Mouse (Mus musculus) 416B (cell line): Measurements from ENCODE around the gene Cisd2.

Experiments
- DNase-seq: peaks from one replicate; pipeline ENCODE4 v3.0.0; 2011; ENCODE audit warnings: low read depth

The Cisd2 gene

DNA sequence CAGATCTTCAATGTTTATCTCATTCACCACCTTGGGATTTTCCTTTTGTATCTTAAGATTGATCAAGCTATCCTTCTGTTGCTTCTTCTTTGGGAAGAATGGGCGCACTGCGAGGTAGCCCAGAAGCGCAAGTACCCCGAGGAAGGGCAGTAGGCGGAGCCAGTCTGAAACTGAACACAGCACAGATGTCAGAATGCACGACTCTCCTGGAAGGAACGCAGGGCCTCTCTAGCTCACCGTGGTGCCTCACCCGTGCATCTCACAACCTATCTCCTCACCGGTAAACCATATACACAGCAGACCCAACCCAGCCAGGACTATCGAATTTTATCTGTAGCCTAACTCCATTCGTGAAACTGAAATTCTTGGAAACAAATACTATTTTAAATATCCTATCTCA, 12.7 kb downstream of the Cisd2 start:
- no peak for DNase-seq

DNA sequence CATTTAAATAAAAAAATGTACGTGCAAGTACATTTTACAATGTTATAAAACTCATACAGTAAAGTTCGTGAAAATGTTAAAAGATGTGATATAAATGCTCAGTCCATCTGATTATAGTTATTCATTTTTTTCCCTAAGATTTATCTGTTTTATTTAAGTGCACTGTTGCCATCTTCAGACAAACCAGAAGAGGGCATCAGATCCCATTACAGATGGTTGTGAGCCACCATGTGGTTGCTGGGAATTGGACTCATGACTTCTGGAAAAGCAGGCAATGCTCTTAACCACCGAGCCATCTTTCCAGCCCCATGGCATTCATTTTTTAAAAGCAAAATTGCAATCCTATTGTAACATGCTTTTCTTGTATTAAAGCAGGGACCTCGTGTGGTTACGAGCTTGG, 14.5 kb downstream of the Cisd2 start:
- DNase-seq = no peak

DNA sequence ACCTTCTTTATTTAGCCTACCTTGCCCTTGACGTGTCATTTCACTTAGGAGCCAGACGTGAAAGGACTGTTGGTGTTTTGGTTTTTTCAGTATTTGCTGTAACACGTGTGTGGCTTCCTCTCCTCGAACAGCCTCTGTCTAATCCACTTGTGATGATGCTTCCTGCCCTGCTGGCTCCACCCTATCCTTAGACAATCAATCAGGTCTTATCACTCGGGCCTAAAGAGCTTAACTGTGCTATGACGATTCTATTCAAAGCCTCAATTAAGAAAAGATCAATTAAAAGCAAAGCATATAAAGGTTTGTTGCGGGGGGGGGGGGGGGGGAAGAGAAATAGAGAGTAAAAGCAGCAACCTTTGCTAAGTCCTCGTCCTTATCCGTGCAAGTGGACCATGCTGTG, 16.4 kb downstream of the Cisd2 start:
- DNase-seq = no peak

DNA sequence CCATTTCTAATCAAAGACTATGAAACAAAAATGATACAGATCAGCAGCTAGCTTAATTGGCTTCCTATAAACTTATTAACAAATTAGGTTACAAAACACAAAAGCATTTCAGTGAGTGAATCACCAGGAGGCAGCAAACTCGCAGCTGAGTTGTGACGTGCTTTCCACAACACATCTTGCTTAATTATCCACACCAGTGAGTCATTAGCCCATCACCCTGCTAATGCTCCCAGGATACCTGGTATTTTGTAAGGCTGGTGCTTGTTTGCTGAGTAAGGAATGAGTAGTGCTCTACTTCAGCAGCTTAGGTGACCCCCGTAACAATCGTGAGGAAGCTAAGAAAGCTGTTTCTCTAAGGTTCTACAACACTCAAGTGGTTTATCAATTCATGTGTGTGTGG, 19.1 kb downstream of the Cisd2 start:
- peak; percentile 76 for DNase-seq

DNA sequence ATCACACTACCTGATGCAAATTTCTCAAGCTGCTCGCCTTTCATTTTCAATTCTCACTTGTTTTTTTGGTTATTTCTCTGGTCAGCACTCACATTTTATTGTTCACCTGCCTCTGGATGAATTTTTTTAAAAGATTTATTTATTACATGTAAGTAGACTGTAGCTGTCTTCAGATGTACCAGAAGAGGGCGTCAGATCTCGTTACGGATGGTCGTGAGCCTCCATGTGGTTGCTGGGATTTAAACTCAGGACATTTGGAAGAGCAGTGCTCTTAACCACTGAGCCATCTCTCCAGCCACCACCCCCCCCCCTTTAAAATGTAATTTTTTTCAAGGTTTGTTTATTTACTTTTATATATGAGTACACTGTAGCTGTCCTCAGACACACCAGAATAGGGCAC, 19.9 kb downstream of the Cisd2 start:
- peak; percentile 25 for DNase-seq

DNA sequence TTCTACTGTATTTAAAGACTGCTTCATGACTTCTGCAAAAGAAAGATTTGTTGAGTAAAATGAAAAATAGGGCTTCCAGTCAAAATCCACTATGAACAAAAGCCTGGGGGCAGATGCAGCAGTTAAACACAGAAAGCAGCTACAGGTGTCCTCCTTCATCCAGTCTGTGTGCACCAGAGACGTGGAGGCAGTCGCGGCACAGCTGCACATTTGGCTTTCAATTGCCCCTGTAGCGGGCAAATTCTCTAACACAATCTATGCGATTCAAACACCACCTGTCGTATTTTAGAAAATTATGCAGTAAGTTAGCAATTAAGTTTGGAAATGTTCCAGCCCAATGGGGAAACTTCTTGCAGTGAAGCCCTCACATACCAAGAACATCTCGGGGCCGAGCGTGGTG, 20.5 kb downstream of the Cisd2 start:
- DNase-seq = no peak

DNA sequence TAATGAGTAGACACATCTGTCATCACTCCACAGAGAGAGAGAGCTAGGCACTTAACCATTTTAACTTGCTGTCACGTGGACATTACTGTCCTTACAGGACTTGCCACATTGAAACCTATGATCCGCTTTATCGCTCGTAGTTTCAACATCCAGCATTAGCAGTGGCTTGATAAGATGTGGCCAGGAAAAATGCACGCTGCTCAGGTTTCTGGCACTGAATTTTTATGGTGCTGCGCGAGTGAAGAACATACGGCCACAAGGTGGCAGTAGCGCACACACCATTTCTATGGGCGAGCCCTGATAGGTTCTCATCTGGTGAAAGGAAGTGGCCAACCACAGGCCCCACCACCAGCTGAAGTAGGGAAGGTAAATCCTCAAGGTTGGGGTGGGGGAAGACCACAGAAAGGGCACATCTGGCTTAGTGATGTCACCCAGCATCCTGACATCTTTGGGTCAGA, 21.5 kb downstream of the Cisd2 start:
- DNase-seq = peak; percentile 97

DNA sequence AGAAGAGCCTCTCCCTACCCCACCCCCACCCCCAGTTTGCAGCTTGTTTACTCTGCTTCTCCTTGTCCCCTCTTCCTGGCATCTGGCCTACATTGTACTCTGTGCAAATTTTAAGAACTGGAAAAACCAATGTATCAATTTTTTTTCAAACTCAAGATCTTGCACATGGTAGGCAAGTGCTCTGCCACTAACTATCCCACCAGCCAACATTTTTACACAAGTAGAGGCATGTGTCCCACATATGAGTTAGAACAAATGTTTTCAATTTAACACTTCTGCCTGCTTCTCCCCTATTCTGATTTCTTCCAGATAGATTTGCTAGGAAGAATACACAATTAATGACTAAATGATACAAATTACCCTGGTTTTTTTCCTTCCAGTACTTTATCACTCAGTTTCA, 26.6 kb downstream of the Cisd2 start:
- no peak for DNase-seq

DNA sequence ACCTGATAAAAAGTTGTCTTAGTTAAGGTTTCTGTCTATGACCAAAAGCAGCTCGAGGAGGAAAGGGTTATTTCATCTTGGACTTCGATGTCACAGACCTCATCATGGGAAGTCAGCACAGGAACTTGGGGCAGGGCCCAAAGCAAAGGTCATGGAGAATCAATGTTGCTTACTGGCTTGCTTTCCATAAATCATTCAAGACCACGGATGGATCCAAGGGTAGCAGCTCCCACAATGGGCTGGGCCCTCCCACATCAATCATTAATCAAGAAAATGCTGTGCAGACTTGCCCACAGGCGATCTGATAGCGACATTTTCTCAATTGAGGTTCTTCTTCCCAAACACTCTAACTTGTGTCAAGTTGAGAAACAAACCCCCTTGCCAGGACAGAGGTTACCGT, 27.6 kb downstream of the Cisd2 start:
- DNase-seq = no peak

DNA sequence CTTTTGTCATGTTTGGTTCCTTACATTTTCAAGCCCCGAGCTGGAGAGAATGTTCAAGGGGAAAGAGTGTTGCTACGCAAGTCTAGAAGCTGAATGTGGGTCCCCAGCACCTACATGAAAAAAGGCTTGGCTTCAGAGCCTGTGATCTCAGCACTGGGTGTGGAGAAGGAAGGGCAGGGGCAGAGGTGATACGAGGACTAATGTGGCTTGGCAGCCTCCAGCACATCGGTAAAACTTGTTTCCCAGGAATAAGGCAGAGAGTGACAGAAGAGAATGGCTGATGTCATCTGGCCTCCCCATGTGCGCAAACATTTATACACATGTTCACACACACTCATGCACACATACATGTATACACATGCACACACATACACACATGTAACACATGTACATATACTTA, 28.6 kb downstream of the Cisd2 start:
- no peak for DNase-seq

DNA sequence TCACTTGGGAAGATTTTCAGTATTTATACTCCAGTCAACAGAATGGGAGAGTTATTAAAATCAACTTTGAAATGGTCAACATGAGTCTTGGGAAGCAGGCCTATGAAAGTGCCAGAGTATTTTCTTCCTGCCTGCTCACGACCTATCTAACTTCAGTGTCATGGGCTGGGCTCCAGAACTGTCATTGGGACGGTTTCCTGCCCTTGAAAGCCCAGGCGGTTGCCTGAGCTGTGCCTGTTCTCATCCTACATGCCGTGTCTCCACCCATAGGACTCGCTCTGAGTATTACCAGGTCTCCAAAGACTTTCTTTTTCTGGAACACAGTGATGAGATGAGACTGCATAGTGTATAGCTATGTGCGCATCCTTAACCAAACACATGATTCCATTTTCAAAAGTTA, 30.5 kb downstream of the Cisd2 start:
- no peak for DNase-seq

DNA sequence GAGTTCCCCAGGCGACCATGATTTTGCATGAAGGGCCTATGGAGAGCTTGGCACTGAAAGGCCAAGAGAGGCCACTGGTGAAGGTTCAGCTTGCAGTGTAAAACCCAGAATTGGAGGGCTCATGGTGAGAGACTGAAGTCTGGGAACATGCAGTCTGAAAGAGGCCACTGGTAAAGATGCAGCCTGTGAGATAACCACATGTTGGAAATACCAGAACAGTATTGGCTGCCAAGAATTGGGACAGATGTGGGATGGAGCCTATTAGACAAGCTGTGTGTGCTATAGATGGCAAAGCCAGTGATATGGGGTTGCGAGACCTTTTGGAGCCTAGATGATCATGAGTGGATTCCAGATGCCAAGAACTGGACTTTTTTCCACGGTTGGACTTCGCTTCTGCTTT, 43.9 kb downstream of the Cisd2 start:
- DNase-seq = no peak

DNA sequence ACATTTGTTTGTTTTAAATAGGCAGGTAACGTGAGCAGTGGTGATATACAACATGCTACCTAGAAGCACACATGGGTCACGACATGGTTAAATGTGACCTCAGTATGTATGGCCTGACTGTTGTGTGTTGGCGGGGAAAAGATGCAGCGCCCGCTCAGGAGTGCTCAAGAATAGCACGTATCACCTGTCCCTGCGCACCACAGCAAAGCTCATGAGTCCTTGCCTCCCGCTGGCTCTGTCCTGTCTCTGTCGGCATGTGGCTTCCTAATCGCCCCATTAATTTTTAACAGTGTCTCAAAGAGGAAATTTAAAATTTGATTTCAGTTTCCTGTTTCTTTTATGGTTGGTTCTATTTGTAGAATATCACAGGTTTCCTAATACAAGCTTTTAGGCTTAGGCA, 46.3 kb downstream of the Cisd2 start:
- DNase-seq = no peak

DNA sequence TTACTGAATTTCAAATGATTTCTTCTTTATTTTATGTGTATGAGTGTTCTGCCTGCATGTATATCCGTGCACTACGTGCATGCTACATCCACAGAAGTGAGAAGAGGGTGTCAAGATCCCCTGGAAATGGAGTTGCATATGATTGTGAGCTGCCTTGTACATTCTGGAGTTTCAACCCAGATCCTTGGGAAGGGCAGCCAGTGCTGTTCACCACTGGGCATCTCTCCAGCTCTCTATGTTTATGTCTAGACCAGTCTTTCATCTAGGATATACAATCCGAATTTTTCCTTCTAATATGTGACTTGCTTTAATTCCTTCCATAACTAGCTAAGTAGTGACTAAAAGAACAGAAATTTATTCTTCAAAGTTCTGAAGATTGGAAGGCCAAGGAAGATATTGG, 47.9 kb downstream of the Cisd2 start:
- DNase-seq = no peak

DNA sequence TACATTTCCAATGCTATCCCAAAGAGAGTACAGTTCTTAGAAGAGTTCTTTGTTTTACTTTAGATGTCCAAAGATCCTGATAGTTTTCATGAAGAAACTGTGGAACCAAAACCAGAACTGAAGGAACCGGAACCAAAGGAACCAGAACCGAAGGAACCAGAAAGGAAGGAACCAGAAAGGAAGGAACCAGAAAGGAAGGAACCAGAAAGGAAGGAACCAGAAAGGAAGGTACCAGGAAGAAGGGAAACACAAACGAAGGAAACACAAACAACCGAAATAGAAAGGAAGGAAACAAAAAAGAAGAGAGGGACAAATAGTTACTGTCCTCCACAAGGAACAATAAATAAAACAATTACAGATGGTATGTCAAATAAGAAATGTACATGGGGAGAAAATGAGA, 66.3 kb downstream of the Cisd2 start:
- DNase-seq = no peak
